Mouse (Mus musculus) cerebellum, adult 8-10 months (tissue): ENCODE results near the gene Gm20481.
"Not testable (repeated sequence)": the region's sequence is repeated elsewhere in the genome, so short reads cannot be mapped to it uniquely, and the experiment has no call there.

Source experiments
- DNase-seq: peaks from one replicate; pipeline ENCODE4 v3.0.0; 2022

Gm20481 gene

GRCm38 (mm10) chr17:34952378-34953040 lies 17.2 kb upstream of the Gm20481 start:
- peak; percentile 81 for DNase-seq

GRCm38 (mm10) chr17:34953258-34953657 lies 16.5 kb upstream of the Gm20481 start:
- DNase-seq = no peak

GRCm38 (mm10) chr17:34953904-34954303 lies 15.8 kb upstream of the Gm20481 start:
- DNase-seq = no peak

GRCm38 (mm10) chr17:34954831-34955230 lies 14.9 kb upstream of the Gm20481 start:
- DNase-seq = no peak

GRCm38 (mm10) chr17:34955884-34956283 lies 13.8 kb upstream of the Gm20481 start:
- DNase-seq = no peak

GRCm38 (mm10) chr17:34956340-34956739 lies 13.4 kb upstream of the Gm20481 start:
- DNase-seq = no peak

GRCm38 (mm10) chr17:34957291-34957690 lies 12.4 kb upstream of the Gm20481 start:
- DNase-seq = not testable (repeated sequence)

GRCm38 (mm10) chr17:34957966-34958365 lies 11.7 kb upstream of the Gm20481 start:
- not testable (repeated sequence) for DNase-seq

- DNase-seq = not testable (repeated sequence)
Observed at GRCm38 (mm10) chr17:34958734-34959129, 11.0 kb upstream of the Gm20481 start.

- DNase-seq = peak; percentile 81
Observed at GRCm38 (mm10) chr17:34959130-34959778, 10.5 kb upstream of the Gm20481 start, which contains the start of gene Hspa1b. Hspa1b (minus strand) TSS chr17:34959238.

GRCm38 (mm10) chr17:34959881-34960515 lies 9.7 kb upstream of the Gm20481 start:
- no peak for DNase-seq

GRCm38 (mm10) chr17:34960702-34961493 lies 8.8 kb upstream of the Gm20481 start:
- no peak for DNase-seq

GRCm38 (mm10) chr17:34962125-34962524 lies 7.6 kb upstream of the Gm20481 start:
- no peak for DNase-seq

GRCm38 (mm10) chr17:34962841-34963240 lies 6.9 kb upstream of the Gm20481 start:
- DNase-seq = no peak

GRCm38 (mm10) chr17:34964640-34965049 lies 5.1 kb upstream of the Gm20481 start:
- DNase-seq = no peak

- no peak for DNase-seq
Observed at GRCm38 (mm10) chr17:34965627-34966026, 4.1 kb upstream of the Gm20481 start.

- not testable (repeated sequence) for DNase-seq
Observed at GRCm38 (mm10) chr17:34970850-34971249, 1.1 kb downstream of the Gm20481 start.

GRCm38 (mm10) chr17:34971694-34972068 lies 2.0 kb downstream of the Gm20481 start:
- not testable (repeated sequence) for DNase-seq

GRCm38 (mm10) chr17:34972069-34972749 lies 2.5 kb downstream of the Gm20481 start, which contains the start of the genes Hspa1a and Hspa1l:
Hspa1a (minus strand) TSS chr17:34972156.
Hspa1l (plus strand) TSS chr17:34972703.
- DNase-seq = peak; percentile 81

- DNase-seq = no peak
Observed at GRCm38 (mm10) chr17:34975581-34976492, 6.1 kb downstream of the Gm20481 start.

GRCm38 (mm10) chr17:34977000-34977399 lies 7.3 kb downstream of the Gm20481 start:
- DNase-seq = no peak
